Mouse (Mus musculus) C2C12 (cell line): ENCODE data around the gene Adgrd1.

Experiments used
- CEBPB ChIP-seq: IDR thresholded peaks from one replicate; pipeline ENCODE4 v1.6.1; 2011; ENCODE audit warnings: low read depth, mild to moderate bottlenecking, control low read depth, moderate library complexity
- CTCF ChIP-seq: IDR thresholded peaks from one replicate; pipeline ENCODE4 v1.5.1; 2011; ENCODE audit not compliant: control insufficient read depth, insufficient read depth, insufficient read length

DNA sequence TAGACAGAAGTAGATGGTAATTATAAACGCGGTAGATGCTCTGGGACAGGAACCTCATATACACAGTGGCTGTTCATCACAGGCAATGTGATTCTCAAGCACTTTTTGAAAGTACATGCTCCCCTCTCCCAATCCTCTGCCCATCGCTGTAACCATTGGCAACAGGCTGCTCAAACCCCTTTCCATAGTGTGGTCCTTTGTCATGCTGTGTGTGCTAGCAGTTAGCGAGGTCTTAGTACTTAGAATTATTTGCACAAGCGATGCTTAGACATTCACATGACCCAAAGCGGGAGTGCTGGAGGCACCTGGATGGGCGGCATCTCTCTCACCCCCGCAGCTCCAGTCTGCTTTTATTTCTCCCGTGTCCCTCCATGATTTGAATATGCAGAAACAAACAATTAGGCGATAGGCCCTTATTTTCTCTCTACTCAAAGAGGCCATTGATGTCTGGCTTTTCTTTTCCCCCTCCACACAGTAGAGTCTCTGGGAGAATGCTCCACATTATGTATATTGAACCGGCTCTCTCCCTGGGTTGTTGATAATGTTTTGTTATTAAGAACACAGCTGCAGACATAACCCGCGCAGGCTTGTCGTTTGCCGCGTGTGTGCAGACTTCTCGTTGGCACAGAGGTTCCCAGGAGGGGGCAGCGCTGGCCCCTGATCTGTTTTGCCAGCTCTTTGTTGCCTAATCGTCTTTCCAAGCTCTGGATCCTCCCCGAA is 43.8 kb upstream of the Adgrd1 start:
- TF ChIP-seq CTCF (no peak), CEBPB (no peak)
